Mouse (Mus musculus) urinary bladder, adult 18-20 months (tissue): ENCODE results near the gene Dhx16.

ENCODE experiments used
- DNase-seq, 2 experiments: peaks; one replicate each; pipeline ENCODE4 v3.0.0; 2022; ENCODE audit warnings: low spot score in 2 of 2, mixed read lengths in 2 of 2

Gene Dhx16

DNA sequence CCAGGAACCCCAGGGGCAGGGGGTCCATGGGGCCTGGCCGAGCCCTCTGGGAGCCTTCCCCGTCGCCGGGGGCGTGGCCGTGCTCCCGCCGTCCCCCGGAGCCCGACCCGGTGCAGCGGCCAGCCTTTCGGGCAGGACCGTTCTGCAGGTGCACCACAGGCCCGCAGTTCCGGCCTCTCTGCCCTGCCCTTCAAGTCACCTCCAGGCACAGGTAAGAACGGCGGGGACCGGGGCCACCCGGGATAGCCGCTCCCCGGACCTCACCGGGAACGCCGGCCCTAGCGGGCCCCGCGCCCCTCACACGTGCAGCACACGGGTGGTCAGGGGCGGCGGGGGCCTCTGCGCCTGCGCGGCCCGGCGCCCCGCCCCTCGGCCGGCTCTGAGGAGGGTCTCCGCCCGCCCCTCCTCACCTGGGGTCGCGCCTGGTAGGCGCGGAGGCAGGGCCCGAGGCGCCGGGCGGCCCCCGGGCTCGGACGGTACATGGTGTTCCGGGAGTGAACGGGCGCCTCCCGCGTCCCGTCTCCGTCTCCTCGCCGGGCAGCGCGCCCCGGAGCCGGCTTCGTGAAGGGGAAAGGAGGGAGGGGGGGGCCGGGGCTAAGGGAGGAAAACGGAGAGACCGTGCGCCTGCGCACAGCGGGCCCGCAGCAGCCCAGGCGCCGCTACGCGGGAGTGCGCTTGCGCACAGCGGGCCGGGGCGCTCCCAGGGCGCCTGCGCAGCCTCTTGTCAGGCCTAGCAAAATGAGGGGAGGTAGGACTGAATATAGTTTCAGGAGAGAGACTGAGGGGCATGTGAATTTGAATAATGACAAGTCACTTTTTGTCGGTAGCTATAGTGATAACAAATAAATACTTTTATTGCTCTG lies 17.4 kb downstream of the Dhx16 start, which contains the start of gene 2310061I04Rik:
2310061I04Rik (minus strand) TSS at position 651 of the 863 bp plus-strand sequence.
- peak; percentile 76 to 83 for DNase-seq

DNA sequence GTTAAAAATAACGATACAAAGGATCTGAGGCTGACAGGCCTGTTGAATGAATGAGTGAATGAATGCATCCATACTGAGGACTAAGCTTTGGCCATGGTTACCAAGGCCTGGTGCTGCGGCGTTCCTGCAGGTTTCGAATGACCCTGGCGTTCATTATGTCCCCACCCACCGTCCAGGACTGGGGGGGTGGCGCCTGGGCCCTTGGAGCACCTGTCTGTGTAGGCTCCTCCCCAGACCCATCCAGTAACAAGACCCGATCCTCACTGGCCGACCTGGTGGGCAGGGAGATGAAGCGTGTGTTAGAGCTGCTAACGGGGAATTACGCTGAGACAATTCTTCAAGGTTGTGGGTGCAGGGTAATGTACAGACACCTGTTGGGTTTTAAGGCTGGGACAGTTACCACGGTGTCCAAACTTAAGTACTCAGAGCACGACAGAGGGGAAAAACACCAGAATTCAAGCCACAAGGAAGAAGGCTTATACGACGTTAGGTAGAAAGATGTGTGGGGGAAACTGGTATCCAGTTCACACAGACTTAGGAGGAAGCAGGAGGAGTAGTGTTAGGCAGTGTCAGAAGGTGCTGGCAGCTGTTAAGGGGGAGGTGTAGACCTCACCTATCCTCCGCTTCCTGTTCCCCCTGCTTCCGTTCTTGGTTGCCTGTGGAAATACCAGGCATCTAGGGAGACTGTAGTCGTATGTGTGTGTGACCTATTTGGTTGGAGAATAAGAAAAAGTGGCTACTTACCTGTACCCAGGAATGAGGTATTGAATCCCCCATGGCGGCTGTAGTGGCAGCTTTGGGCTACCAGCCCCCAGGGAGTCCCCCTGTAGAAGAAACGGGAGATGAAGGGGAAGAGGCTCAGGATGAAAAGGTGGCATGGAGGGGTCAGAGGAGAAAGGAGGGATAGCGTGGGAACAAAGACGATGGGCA lies 18.3 kb downstream of the Dhx16 start:
- no peak for DNase-seq

- DNase-seq, result no peak
Measured at GRCm38 (mm10) chr17:35900636-35901035, 21.0 kb downstream of the Dhx16 start.

DNA sequence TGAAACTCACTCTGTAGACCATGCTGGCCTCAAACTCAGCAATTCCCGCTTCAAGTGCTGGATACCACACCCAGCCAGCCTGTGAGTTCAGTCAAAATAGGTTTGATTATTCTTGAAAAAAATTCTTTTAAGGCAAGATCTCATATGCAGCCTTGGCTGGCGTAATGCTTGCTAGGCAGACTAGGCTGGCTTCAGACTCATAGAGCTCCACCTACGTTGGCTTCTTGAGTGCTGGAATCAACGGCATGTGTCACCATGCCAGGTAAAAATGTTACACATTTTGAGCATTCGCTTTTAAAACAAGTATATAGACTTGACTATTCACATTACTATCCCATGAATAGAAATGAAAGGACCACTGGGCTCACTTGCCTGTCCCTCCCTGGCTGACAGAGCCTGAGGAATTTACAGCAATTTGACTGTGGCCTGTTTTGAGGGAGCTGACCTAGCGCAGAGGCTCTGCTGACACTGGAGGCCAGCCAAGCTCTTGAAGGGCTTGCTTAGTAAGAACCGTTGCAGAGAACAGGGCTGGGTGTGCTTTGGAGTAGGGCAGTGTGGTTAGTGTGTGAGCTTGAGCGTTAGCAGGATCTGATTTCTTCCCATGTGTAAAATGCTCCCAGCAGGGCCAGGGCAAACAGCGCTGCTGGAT lies 23.8 kb downstream of the Dhx16 start:
- no peak for DNase-seq

GRCm38 (mm10) chr17:35903992-35904355 lies 24.4 kb downstream of the Dhx16 start:
- DNase-seq, result no peak

DNA sequence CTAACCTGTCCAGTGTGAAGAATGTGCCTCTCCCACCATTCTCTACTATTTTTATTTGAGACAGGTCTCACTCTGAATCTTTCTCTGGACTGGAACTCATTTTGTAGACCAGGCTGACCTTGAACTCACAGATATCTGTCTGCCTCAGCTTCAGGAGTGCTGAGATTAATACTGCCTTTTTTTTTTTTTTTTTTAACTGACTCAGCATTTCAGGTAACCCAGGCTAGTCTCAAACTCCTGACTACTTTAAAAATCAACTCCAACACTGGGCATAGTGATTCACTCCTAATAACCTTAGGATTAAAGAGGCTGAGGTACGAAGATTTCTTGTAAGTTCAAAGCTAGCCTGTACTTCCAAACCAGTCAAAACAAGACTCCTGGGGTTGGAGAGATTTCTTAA lies 26.0 kb downstream of the Dhx16 start:
- no peak for DNase-seq

DNA sequence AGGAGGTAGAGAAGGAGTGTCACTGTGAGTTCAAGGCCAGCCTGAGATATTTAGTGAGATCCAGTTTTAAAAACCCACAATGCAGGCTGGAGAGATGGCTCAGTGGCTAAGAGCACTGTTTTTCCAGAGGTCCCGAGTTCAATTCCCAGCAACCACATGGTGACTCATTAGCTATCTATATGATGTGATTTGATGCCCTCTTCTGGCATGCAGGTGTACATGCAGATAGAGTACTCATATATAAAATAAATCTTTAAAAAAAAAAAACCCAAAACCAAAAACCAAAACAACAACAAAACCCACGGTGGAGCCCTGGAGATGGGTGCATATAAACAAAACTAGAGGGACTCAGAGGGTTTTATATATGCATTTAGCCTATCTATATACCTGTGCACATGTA lies 28.0 kb downstream of the Dhx16 start:
- no peak for DNase-seq

DNA sequence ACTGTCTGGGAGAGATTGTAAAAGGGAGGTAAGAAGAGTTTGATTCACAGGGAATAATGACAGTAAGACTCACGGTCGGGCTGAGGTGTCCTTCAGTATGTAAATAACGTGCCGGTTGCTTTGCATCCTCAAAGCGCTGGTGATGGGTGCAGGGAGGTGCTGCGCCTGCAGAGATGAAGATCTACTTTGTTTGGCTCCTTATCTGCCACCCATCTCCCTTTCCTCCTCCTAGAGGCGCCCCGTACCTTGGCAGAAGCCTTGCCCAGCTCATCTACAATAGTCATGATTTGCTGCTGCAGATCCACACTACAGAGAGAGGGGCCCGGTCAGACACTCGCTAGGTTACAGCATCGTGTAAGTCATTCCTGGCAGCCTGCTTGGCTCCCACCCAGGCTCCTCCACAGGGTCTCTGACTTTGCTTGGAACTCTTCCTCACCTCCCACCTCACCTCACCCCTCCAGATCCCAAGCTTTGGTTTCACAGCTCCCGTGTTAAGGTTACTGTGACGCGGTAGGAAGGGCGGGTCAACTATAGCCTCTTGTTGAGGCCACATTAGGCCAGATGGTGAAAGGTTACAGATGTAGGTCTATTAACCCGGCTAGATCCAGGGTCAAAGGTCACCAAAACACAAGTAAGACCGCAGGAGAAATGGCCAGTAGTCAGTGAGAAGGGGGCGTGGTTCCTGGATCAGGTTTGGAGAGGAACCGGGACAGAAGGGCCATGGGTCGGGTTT lies 29.7 kb downstream of the Dhx16 start:
- no peak for DNase-seq

- DNase-seq, result peak; percentile 91 to 94
Measured at GRCm38 (mm10) chr17:35909919-35910369, 30.3 kb downstream of the Dhx16 start, which contains the start of gene Atat1. Atat1 (minus strand) TSS chr17:35910075.

- DNase-seq, result no peak
Measured at GRCm38 (mm10) chr17:35914975-35915374, 35.4 kb downstream of the Dhx16 start.

DNA sequence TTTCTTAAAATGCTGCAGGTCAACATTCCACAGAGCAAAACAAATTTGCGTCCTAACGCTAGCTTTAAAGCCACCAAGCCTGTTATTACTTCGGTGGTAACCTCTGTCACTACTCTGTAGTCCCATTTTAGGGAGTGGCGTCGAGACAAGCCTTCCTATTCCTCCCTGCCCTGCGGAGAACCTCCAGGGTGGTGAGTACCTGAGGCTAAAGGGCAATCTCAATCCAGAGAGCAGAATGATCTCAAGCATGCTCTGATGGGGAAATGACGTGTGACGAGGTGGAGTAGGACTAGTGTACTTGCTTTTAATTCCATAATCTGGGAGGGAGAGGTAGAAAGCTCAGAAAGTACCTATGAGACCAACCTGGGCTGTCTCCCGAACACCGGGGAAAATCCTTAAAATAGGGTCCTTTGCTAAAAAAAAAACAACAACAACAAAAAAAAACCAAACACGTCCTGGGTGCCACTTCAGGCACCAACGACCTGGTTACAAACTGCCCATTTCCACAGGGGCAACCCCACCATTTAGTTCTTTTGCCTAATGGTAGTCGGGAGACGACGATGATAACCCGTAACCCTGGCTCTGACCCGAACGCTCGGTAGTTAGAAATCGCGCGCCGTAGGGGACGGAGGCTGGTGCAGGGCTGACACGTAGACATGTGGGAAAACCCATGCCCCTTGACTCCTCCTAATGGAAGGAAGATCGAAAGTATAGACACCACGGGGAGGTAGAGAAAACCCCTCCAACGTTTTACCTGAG lies 36.1 kb downstream of the Dhx16 start:
- peak in 1 of 2 experiments; percentile 39 for DNase-seq

- DNase-seq, result peak; percentile 90 to 99
Measured at GRCm38 (mm10) chr17:35916297-35917142, 36.9 kb downstream of the Dhx16 start, which contains the start of the genes Mrps18b and Ppp1r10. Mrps18b (minus strand) TSS chr17:35916389. Ppp1r10 (plus strand) TSS chr17:35916434.

GRCm38 (mm10) chr17:35917143-35917462 lies 37.5 kb downstream of the Dhx16 start:
- no peak for DNase-seq

DNA sequence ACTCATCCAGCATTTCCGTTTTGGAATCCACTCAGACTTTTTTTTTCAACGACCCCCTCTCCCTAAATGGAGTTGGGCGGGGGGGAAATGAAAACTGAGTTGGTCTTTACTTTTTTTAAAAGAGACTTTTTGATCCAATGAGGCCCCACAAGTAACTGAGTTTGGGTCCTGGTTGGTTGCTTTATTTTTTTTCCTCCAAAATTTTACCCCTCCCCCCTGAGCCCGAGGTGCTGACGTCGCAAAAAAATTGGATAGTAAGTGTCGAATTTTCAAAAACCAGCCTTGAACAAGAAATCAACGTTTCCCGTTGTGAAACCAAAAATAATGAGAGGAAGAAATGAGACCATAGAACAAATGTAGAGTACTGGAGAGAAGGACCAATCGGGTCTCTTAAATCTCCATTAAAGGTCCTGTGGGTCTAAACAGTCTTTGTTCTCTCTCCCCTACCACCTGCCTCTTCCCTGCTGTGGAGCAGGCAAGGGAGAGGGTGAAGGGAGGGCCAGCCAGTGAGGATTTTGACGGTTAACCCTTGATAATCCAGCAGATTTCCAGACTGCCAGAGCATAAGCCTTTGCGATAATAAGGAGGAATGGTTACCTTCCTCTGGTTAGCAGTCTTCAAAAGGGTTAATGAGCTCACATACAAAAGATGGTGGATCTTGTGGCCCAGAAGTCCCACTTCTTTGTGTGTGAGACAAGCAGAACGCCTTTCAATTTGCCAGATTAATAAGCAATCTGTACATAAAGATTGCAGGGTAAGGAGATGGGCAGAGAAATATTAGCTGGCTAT lies 38.0 kb downstream of the Dhx16 start:
- no peak for DNase-seq

DNA sequence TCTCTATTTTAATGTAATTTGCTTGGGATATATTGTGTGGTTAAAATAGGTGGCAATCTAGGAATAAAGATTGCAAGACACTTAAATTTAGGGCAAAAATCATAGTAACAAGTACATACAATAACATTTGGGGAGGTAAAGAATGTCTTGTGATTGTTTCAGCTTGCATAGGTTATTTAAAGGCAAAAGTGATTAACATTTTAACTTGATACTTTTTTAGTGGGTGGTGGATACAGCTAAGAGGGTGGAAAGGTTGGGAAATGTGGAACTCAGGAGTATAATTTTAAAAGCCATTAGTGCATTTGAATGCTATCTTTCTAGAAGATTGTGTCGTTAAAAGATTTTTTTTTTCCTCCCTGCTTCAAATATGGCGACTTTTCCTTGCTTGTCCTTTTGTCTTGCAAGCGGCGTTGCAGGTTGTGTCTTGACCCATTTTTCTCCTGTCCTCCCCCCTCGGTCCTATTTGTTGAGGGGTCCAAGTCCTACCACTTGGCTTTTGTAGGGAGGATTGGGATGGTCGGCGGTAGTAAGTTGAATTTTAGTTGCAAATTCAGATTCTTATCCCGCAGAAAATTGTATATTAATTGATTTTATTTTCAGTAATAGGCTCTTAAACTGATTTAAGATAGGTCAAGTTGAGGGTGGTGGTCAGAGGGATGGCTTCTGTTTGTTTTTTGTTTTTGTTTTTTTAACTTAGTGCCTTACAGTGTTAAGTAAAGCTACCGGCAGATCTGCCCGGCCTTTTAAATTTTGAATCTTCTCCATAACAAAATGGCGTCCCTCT lies 38.8 kb downstream of the Dhx16 start:
- no peak for DNase-seq

- DNase-seq, result peak; percentile 81 to 89
Measured at GRCm38 (mm10) chr17:35919060-35919715, 39.6 kb downstream of the Dhx16 start.

- no peak for DNase-seq
Measured at GRCm38 (mm10) chr17:35919864-35920301, 40.3 kb downstream of the Dhx16 start.
